Comparison of ENCODE assay signal across 8 mouse cellular contexts in the genomic region with DNA sequence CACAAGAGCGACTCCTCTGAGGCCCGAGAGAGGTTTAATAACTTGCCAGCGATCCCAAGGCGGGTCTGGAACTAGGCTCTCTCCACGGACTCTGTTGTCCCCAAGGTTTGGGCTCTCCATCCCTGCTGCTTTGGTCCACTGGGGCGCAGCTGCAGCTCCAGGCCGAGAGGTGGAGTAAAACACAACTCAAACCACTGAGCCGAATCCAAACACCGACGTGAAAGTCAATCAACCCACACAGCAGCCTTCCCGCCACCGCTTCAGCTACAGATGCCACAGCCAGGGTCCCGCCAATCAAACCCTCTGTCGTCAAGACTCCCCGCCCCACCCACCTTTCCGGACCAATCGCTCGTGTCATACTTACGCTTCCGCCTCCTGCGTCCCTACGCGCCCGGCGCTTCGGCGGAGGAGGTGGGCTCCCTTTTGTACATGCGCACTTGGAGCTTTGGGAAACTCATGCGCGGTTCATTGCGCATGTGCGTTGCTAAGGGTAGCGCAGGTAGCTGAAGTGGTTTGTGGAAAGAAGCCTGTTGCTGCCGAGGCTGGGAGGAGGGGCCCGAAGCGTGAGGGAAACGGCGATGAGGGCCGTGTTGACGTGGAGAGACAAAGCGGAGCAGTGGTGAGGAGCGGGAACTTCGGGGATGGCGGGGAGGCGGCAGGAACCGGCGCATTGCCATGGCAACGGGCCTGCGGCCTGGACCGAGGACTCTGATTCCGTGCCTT. TPM values are rescaled to one million over a fixed set of nuclear protein-coding genes. Genes with fewer than 3 reads are reported as not detected.
A peak's percentile ranks its signal among the peaks of the same experiment; 100 is the strongest.
DNase-seq lines count a peak whose midpoint lies in the region; ATAC-seq and TF ChIP-seq lines count a peak whose summit lies in the region.

A gene (minus strand): TSS at position 281 of the 723 bp plus-strand sequence.
A gene (plus strand): TSS at position 380 of the 723 bp plus-strand sequence.

- peak within 1 kb of the TSS; percentile 79 for H3K4me2 ChIP-seq in forebrain, postnatal 0 days (ENCODE audit: low read depth)
- H3K4me2 ChIP-seq in lung, embryonic 15.5 days: peak within 1 kb of the TSS; percentile 67

- peak in 2 of 3 experiments; percentile 36 to 43; a peak in 4 of 6 replicates for TF ChIP-seq CTCF in MEL (IDR thresholded peaks at IDR 0.05 in 2 of 3, conservative IDR thresholded peaks at IDR 0.05 in 1 of 3; ENCODE audit: control insufficient read depth in 1 of 3, insufficient read depth in 1 of 3, low read depth in 2 of 3, low read length in 3 of 3, poor library complexity in 1 of 3, severe bottlenecking in 1 of 3)
- no peak for TF ChIP-seq CTCF in cerebellum, adult 2 months (IDR thresholded peaks at IDR 0.05; ENCODE audit: borderline replicate concordance, insufficient read depth, low read depth, low read length)
- TF ChIP-seq CTCF in forebrain, postnatal 0 days (IDR thresholded peaks at IDR 0.05; ENCODE audit: low read depth): peak; percentile 53

- H3K27ac ChIP-seq in MEL (ENCODE audit: control insufficient read depth, low read depth, low read length): peak within 1 kb of the TSS; percentile 85
- 0 out of 2 replicates have a peak within 1 kb of the TSS, but pooled peaks have one; percentile 19 for H3K27ac ChIP-seq in cerebellum, adult 2 months (ENCODE audit: insufficient read depth, low read length)
- H3K27ac ChIP-seq in forebrain, postnatal 0 days (ENCODE audit: low read depth, low read length): peak within 1 kb of the TSS; percentile 89
- peak within 1 kb of the TSS; percentile 88 for H3K27ac ChIP-seq in lung, embryonic 15.5 days

- no peaks in the 10 kb centered on the region for H3K27me3 ChIP-seq in MEL (ENCODE audit: control insufficient read depth in 1 of 2, insufficient read depth in 2 of 2, low read length in 2 of 2)
- no peaks in the 10 kb centered on the region for H3K27me3 ChIP-seq in cerebellum, adult 2 months (ENCODE audit: control insufficient read depth, insufficient read depth, low read length)
- H3K27me3 ChIP-seq in forebrain, postnatal 0 days (ENCODE audit: insufficient read depth, low read length): no peaks in the 10 kb centered on the region
- no peaks in the 10 kb centered on the region for H3K27me3 ChIP-seq in lung, embryonic 15.5 days

- TF ChIP-seq EP300 in MEL (IDR thresholded peaks at IDR 0.05; ENCODE audit: low read depth in 1 of 2, low read length in 2 of 2): no peak

- H3K9me3 ChIP-seq in MEL (replicated peaks; ENCODE audit: insufficient read depth, low read length): no peaks in the 10 kb centered on the region
- no peaks in the 10 kb centered on the region for H3K9me3 ChIP-seq in forebrain, postnatal 0 days (ENCODE audit: low read length)
- no peaks in the 10 kb centered on the region for H3K9me3 ChIP-seq in lung, embryonic 15.5 days

- peak within 1 kb of the TSS; percentile 71 for H3K9ac ChIP-seq in MEL (ENCODE audit: control insufficient read depth, low read depth, low read length, poor library complexity, severe bottlenecking)
- H3K9ac ChIP-seq in forebrain, postnatal 0 days: peak within 1 kb of the TSS; percentile 57
- peak within 1 kb of the TSS; percentile 53 for H3K9ac ChIP-seq in lung, embryonic 15.5 days

- peak; percentile 100 for DNase-seq in MEL (ENCODE audit: low read depth, low spot score)
- peak; percentile 97 to 99 for DNase-seq in cerebellum, adult 2 months
- DNase-seq in forebrain, postnatal 0 days: peak; percentile 100
- DNase-seq in heart, postnatal 4 days: peak; percentile 98
- peak; percentile 98 to 99 for DNase-seq in layer of hippocampus, adult 8-10 months (ENCODE audit: low spot score in 2 of 2)
- peak; percentile 98 for DNase-seq in ovary, adult 18-20 months (ENCODE audit: low spot score)
- peak; percentile 100 for DNase-seq in thymus, postnatal 0 days (ENCODE audit: low spot score)

- peak within 1 kb of the TSS; percentile 56 to 86 for H3K4me3 ChIP-seq in MEL (ENCODE audit: control insufficient read depth in 1 of 2, insufficient read depth in 1 of 2, low read depth in 2 of 2, low read length in 2 of 2)
- H3K4me3 ChIP-seq in cerebellum, adult 2 months (replicated peaks; ENCODE audit: insufficient read depth, low read depth, low read length): peak within 1 kb of the TSS; percentile 88
- peak within 1 kb of the TSS; percentile 62 for H3K4me3 ChIP-seq in forebrain, postnatal 0 days (ENCODE audit: low read depth, low read length)
- H3K4me3 ChIP-seq in lung, embryonic 15.5 days: peak within 1 kb of the TSS; percentile 68

- peak; percentile 22 for TF ChIP-seq RAD21 in MEL (IDR thresholded peaks at IDR 0.05; ENCODE audit: low read depth, low read length)

- WGBS in cerebellum, adult 2 months: 2% methylated on average over 51 of the region's 51 CpGs
- under 1% methylated on average over 51 of the region's 51 CpGs for WGBS in forebrain, postnatal 0 days
- WGBS in lung, embryonic 15.5 days: under 1% methylated on average over 51 of the region's 51 CpGs

- peak; percentile 48 to 88 for TF ChIP-seq POLR2A in MEL (IDR thresholded peaks at IDR 0.05; ENCODE audit: control insufficient read depth in 1 of 2, insufficient read depth in 1 of 2, low read depth in 1 of 2, low read length in 2 of 2, poor library complexity in 1 of 2)
- TF ChIP-seq POLR2A in cerebellum, adult 2 months (IDR thresholded peaks at IDR 0.05; ENCODE audit: borderline replicate concordance, insufficient read depth, low read length): peak; percentile 31; the same call in 1 of the 2 replicates

- H3K36me3 ChIP-seq in MEL (ENCODE audit: control insufficient read depth in 1 of 2, insufficient read depth in 2 of 2, low read length in 2 of 2): peaks cover 0 to 13% of the 10 kb centered on the region in 2 experiments; a peak in 2 of 4 replicates
- peaks cover 9% of the 10 kb centered on the region; the same call in 1 of the 2 replicates for H3K36me3 ChIP-seq in forebrain, postnatal 0 days (ENCODE audit: insufficient read depth)
- 0 out of 2 replicates have a peak, but pooled peaks cover 12% of the 10 kb centered on the region for H3K36me3 ChIP-seq in lung, embryonic 15.5 days

- H3K79me2 ChIP-seq in MEL (ENCODE audit: control insufficient read depth, insufficient read depth, low read length, poor library complexity): peaks cover 12% of the 10 kb centered on the region

- ATAC-seq in forebrain, postnatal 0 days: peak; percentile 99
- ATAC-seq in lung, embryonic 15.5 days (ENCODE audit: borderline replicate concordance, extremely low read depth, low FRiP score, low TSS enrichment): peak; percentile 97

- peaks cover 0 to 8% of the 10 kb centered on the region in 2 experiments; a peak in 2 of 4 replicates for H3K4me1 ChIP-seq in MEL (ENCODE audit: control insufficient read depth in 1 of 2, insufficient read depth in 2 of 2, low read length in 2 of 2)
- no peaks in the 10 kb centered on the region for H3K4me1 ChIP-seq in cerebellum, adult 2 months (ENCODE audit: control insufficient read depth, insufficient read depth, low read length)
- peaks cover 10% of the 10 kb centered on the region; the same call in 1 of the 2 replicates for H3K4me1 ChIP-seq in forebrain, postnatal 0 days (ENCODE audit: insufficient read depth)
- peaks cover 30% of the 10 kb centered on the region for H3K4me1 ChIP-seq in lung, embryonic 15.5 days

TF ChIP-seq in MEL, 35 proteins besides CTCF, POLR2A, EP300 and RAD21 (continues in another document):
- no peak for TF ChIP-seq JUND (IDR thresholded peaks at IDR 0.05; ENCODE audit: low read depth, low read length)
- no peak for TF ChIP-seq GATA1 (IDR thresholded peaks at IDR 0.05; ENCODE audit: low read depth, low read length)
- no peak for TF ChIP-seq MEF2A (IDR thresholded peaks at IDR 0.05; ENCODE audit: extremely low read depth, insufficient replicate concordance, low read depth, low read length, poor library complexity, severe bottlenecking)
- no peak for TF ChIP-seq USF1 (IDR thresholded peaks at IDR 0.05; ENCODE audit: low read depth, low read length)
- TF ChIP-seq MAX (IDR thresholded peaks at IDR 0.05; ENCODE audit: low read length): peak; percentile 81
- TF ChIP-seq ZC3H11A (IDR thresholded peaks at IDR 0.05; ENCODE audit: low read depth, low read length): no peak
- TF ChIP-seq ZNF384 (IDR thresholded peaks at IDR 0.05; ENCODE audit: low read depth, low read length): no peak
- no peak for TF ChIP-seq POLR2AphosphoS5 (IDR thresholded peaks at IDR 0.05; ENCODE audit: borderline replicate concordance, low read depth, low read length)
- TF ChIP-seq NRF1 (IDR thresholded peaks at IDR 0.05; ENCODE audit: insufficient read depth, low read depth, low read length, poor library complexity, severe bottlenecking): peak; percentile 100
- no peak for TF ChIP-seq TCF12 (IDR thresholded peaks at IDR 0.05; ENCODE audit: low read depth, low read length)
- TF ChIP-seq ZMIZ1 (IDR thresholded peaks at IDR 0.05; ENCODE audit: low read depth, low read length): no peak
- TF ChIP-seq SMC3 (IDR thresholded peaks at IDR 0.05; ENCODE audit: low read depth, low read length): no peak
- TF ChIP-seq KAT2A (conservative IDR thresholded peaks at IDR 0.05; ENCODE audit: low read depth, low read length): no peak; the same call in 1 of the 2 replicates
- no peak for TF ChIP-seq MYB (IDR thresholded peaks at IDR 0.05; ENCODE audit: low read depth, low read length)

RNA-seq across cellular contexts. Expression of the first gene that starts in this region (rescaled TPM):
- total RNA-seq in MEL (2012; rRNA removed): 5.6 and 6.4 TPM in 2 replicates
- polyA plus RNA-seq in MEL (2012; ENCODE audit: insufficient read depth in 1 of 2, insufficient read length in 2 of 2, low read depth in 1 of 2, low replicate concordance in 2 of 2, missing spikeins in 1 of 2): 10 to 100 TPM in 1 of 2 experiments, not detected in 1; 10.1 TPM
- polyA plus RNA-seq in cerebellum, adult 2 months (2012; rRNA removed): 9.5 and 10.9 TPM in 2 replicates
- total RNA-seq in forebrain, postnatal 0 days (2014; rRNA removed): 6.6 and 6.7 TPM in 2 replicates
- polyA plus RNA-seq in forebrain, postnatal 0 days (2015; fragmentation: Nextera tagmentation; extraction: Ambion mirVana): 4.3 and 6.8 TPM in 2 replicates
- 1 to 10 TPM; 3.4 to 3.8 TPM for total RNA-seq in heart, postnatal 4 days (2021)
- total RNA-seq in layer of hippocampus, adult 8-10 months (2022): 1 to 10 TPM; 5.7 to 7.3 (median 6.6) TPM
- polyA plus RNA-seq in lung, embryonic 15.5 days (2015; fragmentation: Nextera tagmentation; extraction: Ambion mirVana): 21.0 and 22.6 TPM in 2 replicates
- polyA plus RNA-seq in thymus, postnatal 0 days (2015; fragmentation: Nextera tagmentation; extraction: Ambion mirVana): 18.7 and 20.8 TPM in 2 replicates

RNA-seq across cellular contexts. Expression of the second gene that starts in this region (rescaled TPM):
- 3.3 and 4.0 TPM in 2 replicates for total RNA-seq in MEL (2012; rRNA removed)
- polyA plus RNA-seq in MEL (2012; ENCODE audit: insufficient read depth in 1 of 2, insufficient read length in 2 of 2, low read depth in 1 of 2, low replicate concordance in 2 of 2, missing spikeins in 1 of 2): 1 to 10 TPM in 1 of 2 experiments, not detected in 1; 8.0 TPM
- polyA plus RNA-seq in cerebellum, adult 2 months (2012; rRNA removed): 22.3 TPM in 2 replicates
- total RNA-seq in forebrain, postnatal 0 days (2014; rRNA removed): 27.1 and 32.6 TPM in 2 replicates
- polyA plus RNA-seq in forebrain, postnatal 0 days (2015; fragmentation: Nextera tagmentation; extraction: Ambion mirVana): 17.6 and 25.6 TPM in 2 replicates
- total RNA-seq in heart, postnatal 4 days (2021): 10 to 100 TPM; 16.3 to 17.6 TPM
- 10 to 100 TPM; 26.3 to 37.8 (median 30.0) TPM for total RNA-seq in layer of hippocampus, adult 8-10 months (2022)
- 21.9 and 24.6 TPM in 2 replicates for polyA plus RNA-seq in lung, embryonic 15.5 days (2015; fragmentation: Nextera tagmentation; extraction: Ambion mirVana)
- polyA plus RNA-seq in thymus, postnatal 0 days (2015; fragmentation: Nextera tagmentation; extraction: Ambion mirVana): 8.2 and 11.0 TPM in 2 replicates

Comparison
In these comparisons a context has a peak if more than half of its experiments do, and no peak if none do; other contexts are left out.
1. Peak in every context shown above with its lines: DNase-seq, ATAC-seq, H3K4me3 ChIP-seq and H3K27ac ChIP-seq.
2. H3K27ac ChIP-seq: peak in every context shown above with its lines; median percentile 89 in forebrain, postnatal 0 days; 88 in lung, embryonic 15.5 days; 85 in MEL; 19 in cerebellum, adult 2 months.